Mouse (Mus musculus) gastrocnemius, adult 2 months (tissue): ENCODE measurements around the gene Sergef. TPM values are rescaled to one million over a fixed set of nuclear protein-coding genes. Genes with fewer than 3 reads are reported as not detected.
A peak's percentile ranks its signal among the peaks of the same experiment; 100 is the strongest.
"Not testable (repeated sequence)": the region's sequence is repeated elsewhere in the genome, so short reads cannot be mapped to it uniquely, and the experiment has no call there.

Source experiments
- DNase-seq: peaks from one replicate; pipeline ENCODE4 v3.0.0; 2022
- H3K27ac ChIP-seq: fragments of 200-600 bp; 2 replicates; pipeline ENCODE4 v1.8.1; 2022; ENCODE audit warnings: mild to moderate bottlenecking
- H3K4me3 ChIP-seq: fragments of 200-600 bp; 2 replicates; pipeline ENCODE4 v1.8.1; 2022; ENCODE audit warnings: mild to moderate bottlenecking, moderate library complexity
- CTCF ChIP-seq: fragments of 200-600 bp; IDR thresholded peaks from 2 replicates; pipeline ENCODE4 v1.8.1; 2022; ENCODE audit warnings: antibody characterized with exemption, mild to moderate bottlenecking, moderate library complexity
- intact Hi-C: fragments of 180-260 bp; cut with DNase I; formaldehyde crosslinking; loops from one replicate; pipeline ENCODE4 v1.15.1; 2025
- long read RNA-seq, 2 experiments: library from polyadenylated mRNA; stranded (forward); transcript quantifications; one replicate each; pipeline ENCODE4 v2.0.0; 2021
- total RNA-seq, 2 experiments: library from RNA; stranded (reverse); gene quantifications; 2 replicates each; pipeline ENCODE4 v1.2.3; 2021

Sergef gene
- 1 to 10 TPM; 2.1 to 3.5 TPM for total RNA-seq
- long read RNA-seq, experiment 1, partial matches to known transcripts: 0 of 4 reads
- long read RNA-seq, experiment 1, other reads (novel, unspliced or antisense): 0 of 4 reads
- long read RNA-seq, experiment 2, partial matches to known transcripts: 0 of 1 reads
- long read RNA-seq, experiment 2, other reads (novel, unspliced or antisense): 1 of 1 reads

GRCm38 (mm10) chr7:46639692-46640031 is at the start of gene Sergef:
Gene Sergef, minus strand, starts transcription at chr7:46639807.
- peak; percentile 93 for DNase-seq
- H3K27ac ChIP-seq: peak within 1 kb of the TSS; percentile 81
- peak within 1 kb of the TSS; percentile 82 for H3K4me3 ChIP-seq
- TF ChIP-seq CTCF: no peak; the same call in 1 of the 2 replicates
- intact Hi-C loops: no loop called here

GRCm38 (mm10) chr7:46686827-46687226 is 47.2 kb upstream of the Sergef start:
- Histone ChIP-seq H3K4me3 (no peak overlapping the region), H3K27ac (no peak overlapping the region)
- intact Hi-C loops: no loop called here
- no peak for TF ChIP-seq CTCF
- no peak for DNase-seq

- no peak overlapping the region for H3K27ac ChIP-seq
- TF ChIP-seq CTCF: no peak
- intact Hi-C loops: no loop called here
- H3K4me3 ChIP-seq: no peak overlapping the region
- DNase-seq: no peak
These were observed 41.1 kb upstream of the Sergef start for GRCm38 (mm10) chr7:46680732-46681131.

- intact Hi-C loops, H3K4me3 ChIP-seq, DNase-seq, H3K27ac ChIP-seq: not testable (repeated sequence)
These were observed 39.4 kb upstream of the Sergef start for GRCm38 (mm10) chr7:46679044-46679443.

- H3K27ac ChIP-seq: no peak overlapping the region
- intact Hi-C loops: no loop called here
- H3K4me3 ChIP-seq: no peak overlapping the region
- TF ChIP-seq CTCF: no peak
- no peak for DNase-seq
These were observed 38.8 kb upstream of the Sergef start for GRCm38 (mm10) chr7:46678417-46678816.

GRCm38 (mm10) chr7:46676808-46677360 is 37.3 kb upstream of the Sergef start:
- intact Hi-C loops: no loop called here
- H3K4me3 ChIP-seq: no peak overlapping the region
- TF ChIP-seq CTCF: no peak
- no peak for DNase-seq
- no peak overlapping the region for H3K27ac ChIP-seq

GRCm38 (mm10) chr7:46675886-46676285 is 36.3 kb upstream of the Sergef start:
- no peak for DNase-seq
- Histone ChIP-seq H3K4me3 (no peak overlapping the region), H3K27ac (no peak overlapping the region)
- TF ChIP-seq CTCF: no peak
- intact Hi-C loops: no loop called here

GRCm38 (mm10) chr7:46675061-46675460 is 35.5 kb upstream of the Sergef start:
- intact Hi-C loops: no loop called here
- H3K4me3 ChIP-seq: no peak overlapping the region
- no peak for TF ChIP-seq CTCF

GRCm38 (mm10) chr7:46672160-46672672 is 32.6 kb upstream of the Sergef start, which contains the start of gene Tph1:
Gene Tph1, minus strand, starts transcription at chr7:46672537.
- Histone ChIP-seq H3K27ac (0 out of 2 replicates have a peak within 1 kb of the TSS, but pooled peaks have one; percentile 31), H3K4me3 (no peak within 1 kb of the TSS)
- TF ChIP-seq CTCF: no peak
- peak; percentile 26 for DNase-seq
- intact Hi-C loops: no loop called here

More at GRCm38 (mm10) chr7:46675061-46675460, 35.5 kb upstream of the Sergef start:
- H3K27ac ChIP-seq: no peak overlapping the region
- no peak for DNase-seq

GRCm38 (mm10) chr7:46667256-46667655 is 27.6 kb upstream of the Sergef start:
- intact Hi-C loops: no loop called here
- H3K4me3 ChIP-seq: no peak overlapping the region
- no peak for DNase-seq
- no peak overlapping the region for H3K27ac ChIP-seq
- TF ChIP-seq CTCF: no peak

- DNase-seq: no peak
These were observed 25.6 kb upstream of the Sergef start for GRCm38 (mm10) chr7:46665236-46665635.

GRCm38 (mm10) chr7:46661591-46662090 is 22.0 kb upstream of the Sergef start:
- H3K27ac ChIP-seq: no peak overlapping the region
- intact Hi-C loops: no loop called here
- H3K4me3 ChIP-seq: no peak overlapping the region
- TF ChIP-seq CTCF: no peak
- no peak for DNase-seq

More at GRCm38 (mm10) chr7:46665236-46665635, 25.6 kb upstream of the Sergef start:
- intact Hi-C loops: no loop called here
- TF ChIP-seq CTCF: peak; percentile 63
- H3K4me3 ChIP-seq: no peak overlapping the region
- no peak overlapping the region for H3K27ac ChIP-seq

- Histone ChIP-seq H3K27ac (no peak overlapping the region), H3K4me3 (no peak overlapping the region)
- intact Hi-C loops: no loop called here
- no peak for DNase-seq
- no peak for TF ChIP-seq CTCF
These were observed 12.7 kb upstream of the Sergef start for GRCm38 (mm10) chr7:46652279-46652678.

GRCm38 (mm10) chr7:46650231-46650630 is 10.6 kb upstream of the Sergef start:
- intact Hi-C loops, H3K4me3 ChIP-seq, DNase-seq, H3K27ac ChIP-seq: not testable (repeated sequence)
